Mouse (Mus musculus) layer of hippocampus, adult 18-20 months (tissue): Measurements from ENCODE around the gene Fras1. TPM values are rescaled to one million over a fixed set of nuclear protein-coding genes. Genes with fewer than 3 reads are reported as not detected.

Experiments
- DNase-seq, 2 experiments: peaks; one replicate each; pipeline ENCODE4 v3.0.0; 2022; ENCODE audit warnings: low spot score in 2 of 2
- total RNA-seq, 2 experiments: library from RNA; stranded (reverse); gene quantifications; 2 replicates each; pipeline ENCODE4 v1.2.3; 2021

Fras1 gene
- total RNA-seq, 2 experiments from 2014 or later, result 13.7 to 14.1 TPM

DNA sequence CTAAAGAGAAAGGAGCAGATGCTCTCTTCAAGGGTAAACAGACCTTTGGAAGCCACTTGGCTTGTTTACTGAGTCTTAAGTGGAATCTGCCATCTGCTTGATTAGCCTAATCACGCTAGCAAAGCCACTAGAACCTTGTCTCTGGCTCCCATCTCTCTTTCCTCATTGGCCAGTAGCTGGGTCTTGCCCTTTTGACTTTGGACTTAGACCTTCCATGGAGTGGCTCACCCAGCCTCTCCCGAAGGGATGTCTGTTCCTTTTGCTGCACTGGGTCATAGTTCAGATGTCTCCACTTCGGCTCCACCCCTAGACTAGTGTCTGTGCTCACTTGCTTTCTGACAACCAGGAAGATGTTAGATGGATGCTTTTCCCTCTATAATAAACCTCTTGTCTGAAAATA, 28.8 kb downstream of the Fras1 start:
- no peak for DNase-seq

DNA sequence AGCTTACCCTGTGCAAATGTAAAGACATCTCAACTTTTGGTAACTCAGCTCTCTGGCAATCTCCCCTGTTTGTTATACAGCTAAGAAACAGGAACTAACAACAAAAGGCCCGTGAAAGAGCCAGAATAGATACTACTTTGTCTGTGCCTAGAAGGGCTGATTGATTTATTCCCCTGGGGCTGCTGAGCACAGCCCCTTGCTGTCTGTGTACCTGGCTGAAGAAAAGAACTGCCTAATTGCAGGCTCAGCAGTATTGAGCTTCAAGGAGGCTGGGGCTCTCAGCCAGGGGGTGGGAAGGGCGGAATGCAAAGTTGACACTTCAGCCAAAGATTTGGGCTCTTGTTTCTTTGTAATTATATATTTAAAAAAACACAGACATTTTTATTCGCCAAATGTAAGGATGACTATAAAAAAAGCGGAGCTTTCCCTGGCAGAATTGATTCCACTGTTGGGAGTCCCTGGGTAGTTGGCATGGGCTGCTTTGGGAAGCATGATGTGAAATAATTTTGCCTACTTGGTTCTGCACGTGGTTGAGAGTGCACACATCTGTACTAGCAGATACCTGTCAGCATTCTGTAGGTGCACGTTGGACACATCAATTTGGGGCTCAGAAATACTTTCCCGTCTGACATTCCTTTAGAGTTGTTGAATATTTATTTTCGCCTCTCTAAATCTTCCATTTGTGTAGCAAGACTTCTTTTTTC, 31.5 kb downstream of the Fras1 start:
- DNase-seq, result no peak

DNA sequence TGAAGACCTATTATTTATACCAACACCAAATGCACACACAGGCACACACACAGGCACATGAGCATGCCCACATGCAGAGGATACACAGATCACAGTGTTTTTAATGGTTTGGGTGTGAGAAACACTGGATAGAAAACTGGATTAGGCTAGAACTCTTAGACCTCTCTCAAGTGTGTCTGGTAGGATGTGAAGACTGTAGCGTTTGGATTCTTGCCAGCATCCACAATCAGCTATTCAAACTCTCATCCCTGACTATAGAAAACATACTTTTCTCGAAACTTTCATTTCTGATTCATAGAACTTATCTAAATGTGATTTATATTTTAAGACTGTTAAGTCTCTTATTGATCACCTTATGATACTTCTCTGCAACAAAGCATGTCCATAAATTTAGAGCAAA, 34.5 kb downstream of the Fras1 start:
- no peak for DNase-seq

DNA sequence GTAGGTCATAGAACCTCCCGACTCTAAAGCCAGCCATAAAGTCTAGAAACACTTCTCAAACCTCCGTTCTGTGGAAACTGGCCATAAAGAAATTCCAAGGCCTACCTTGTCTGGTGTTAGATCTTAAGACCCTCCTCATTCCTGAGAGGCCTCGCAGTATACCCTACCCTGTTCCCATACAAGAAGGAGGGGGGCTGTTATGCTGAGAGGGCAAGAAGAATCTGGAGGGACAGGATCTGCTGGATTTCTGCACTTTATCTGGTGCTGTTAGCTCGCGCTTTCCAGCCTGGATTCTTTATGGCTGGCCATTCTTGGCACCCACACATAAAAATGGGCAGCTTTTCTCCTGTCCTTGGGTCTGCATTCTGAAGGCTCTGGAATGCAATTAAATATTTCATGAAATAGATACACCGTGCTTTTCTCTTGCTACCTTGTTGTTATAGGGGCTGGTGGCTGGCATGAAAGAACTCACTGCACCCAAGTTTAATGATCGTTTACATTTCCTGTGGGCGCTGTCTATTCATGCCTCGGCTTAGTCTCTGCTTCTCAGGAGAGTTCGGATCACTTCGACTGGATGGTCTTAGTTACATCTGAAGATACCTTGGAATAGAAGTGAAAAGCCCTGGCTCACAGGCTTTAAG, 39.1 kb downstream of the Fras1 start:
- no peak for DNase-seq

DNA sequence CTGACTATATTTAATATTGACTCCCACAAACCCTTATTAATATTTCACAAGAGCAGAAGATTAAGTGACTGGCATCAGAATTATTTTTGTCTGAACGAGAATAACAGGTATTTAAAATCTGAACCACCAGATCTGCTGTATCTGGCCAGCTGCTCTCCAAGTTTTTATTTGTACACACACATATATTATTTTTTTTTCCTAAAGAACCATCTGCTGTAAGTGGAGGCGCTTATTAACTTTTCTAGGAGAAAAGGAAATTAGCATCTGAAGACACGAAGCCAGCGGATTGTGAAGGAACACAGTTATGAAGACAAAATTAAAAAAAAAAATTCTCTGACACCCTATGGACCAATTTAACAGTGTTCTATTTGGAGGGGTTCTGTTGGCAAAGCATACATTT, 43.4 kb downstream of the Fras1 start:
- DNase-seq, result peak in 1 of 2 experiments; percentile 11

DNA sequence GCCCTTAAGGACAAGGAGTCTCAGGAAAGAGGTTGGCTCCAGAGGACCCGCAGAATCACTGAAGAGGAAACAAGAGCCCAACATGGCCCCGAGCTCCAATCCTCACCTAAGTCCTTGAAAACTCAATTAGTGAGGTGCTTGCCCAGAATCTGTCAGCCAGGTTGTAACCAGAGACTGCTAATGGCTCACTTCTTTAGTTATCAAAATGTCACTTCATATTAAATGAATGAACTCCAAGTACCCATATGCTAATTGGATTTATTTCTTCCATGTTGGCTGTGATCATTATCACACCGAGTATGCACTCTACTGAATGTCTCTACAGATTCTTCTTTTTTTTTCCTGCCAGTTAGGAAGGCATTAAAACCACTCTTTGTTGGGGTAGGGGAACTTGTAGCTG, 47.8 kb downstream of the Fras1 start:
- no peak for DNase-seq

DNA sequence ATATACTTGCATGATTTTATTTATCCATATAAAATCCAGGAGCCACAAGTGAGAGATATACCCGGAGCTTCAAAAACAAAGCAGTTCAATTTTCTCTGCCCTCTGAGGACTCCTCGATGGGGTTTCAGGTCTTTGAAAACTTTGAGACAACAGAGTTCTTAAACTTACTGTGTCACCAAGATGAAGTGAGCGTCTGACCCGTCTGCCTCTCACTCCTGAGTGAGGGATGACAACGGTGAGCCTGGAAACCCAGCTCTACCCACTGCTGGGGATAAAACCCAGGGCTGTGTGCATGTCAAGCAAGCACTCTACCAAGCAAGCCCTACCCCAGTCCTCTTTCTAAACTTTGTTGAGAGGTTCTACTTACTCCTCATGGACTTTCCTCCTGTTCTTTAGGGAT, 49.0 kb downstream of the Fras1 start:
- DNase-seq, result no peak

DNA sequence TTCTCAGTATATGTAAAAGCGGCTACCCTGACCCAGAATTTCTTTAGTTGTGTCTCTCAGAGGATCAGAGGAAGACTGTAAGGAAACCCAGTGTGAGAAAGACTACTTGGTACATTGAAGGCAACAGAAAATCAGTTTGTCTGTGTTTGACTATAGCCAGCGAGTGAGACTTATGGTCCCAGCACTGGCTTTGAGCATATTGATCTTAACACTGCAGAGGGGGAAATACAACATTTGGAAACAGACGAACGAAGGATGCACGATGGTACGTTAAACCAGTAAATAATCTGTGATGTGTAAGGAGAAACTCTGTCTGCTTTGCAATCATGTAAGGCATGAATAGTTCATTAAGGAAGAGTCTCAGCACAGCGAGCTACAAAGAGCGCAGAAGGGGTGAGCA, 51.6 kb downstream of the Fras1 start:
- DNase-seq, result no peak

DNA sequence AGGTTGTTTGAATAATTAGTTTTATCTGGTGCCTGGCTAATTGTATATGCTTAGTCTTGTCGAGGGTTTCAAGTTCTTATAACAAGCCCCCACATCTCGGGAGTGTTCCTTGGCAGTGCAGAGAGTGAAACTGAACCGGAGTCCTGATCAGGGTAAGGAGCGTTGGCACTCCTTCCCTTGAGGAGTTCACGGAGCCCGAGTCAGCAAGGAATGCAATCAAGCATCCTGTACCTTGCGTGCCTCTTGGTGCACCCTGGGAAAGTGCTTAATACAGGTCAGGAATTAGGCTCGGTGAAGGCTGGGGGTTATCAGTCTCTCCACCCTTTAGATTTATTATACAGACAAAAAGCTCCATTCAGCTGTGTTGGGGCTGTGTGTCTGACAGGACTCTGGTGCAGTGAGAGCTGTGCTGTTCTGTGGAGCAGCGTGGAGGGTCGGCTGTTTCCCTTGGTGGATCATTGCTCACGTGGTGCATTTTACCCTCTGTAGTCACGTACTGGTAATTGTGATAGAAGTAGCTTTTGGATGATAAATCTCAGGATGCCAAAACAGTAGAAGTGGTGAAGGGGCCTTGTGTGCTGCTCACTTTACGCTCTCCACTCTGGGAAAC, 55.9 kb downstream of the Fras1 start:
- no peak for DNase-seq

DNA sequence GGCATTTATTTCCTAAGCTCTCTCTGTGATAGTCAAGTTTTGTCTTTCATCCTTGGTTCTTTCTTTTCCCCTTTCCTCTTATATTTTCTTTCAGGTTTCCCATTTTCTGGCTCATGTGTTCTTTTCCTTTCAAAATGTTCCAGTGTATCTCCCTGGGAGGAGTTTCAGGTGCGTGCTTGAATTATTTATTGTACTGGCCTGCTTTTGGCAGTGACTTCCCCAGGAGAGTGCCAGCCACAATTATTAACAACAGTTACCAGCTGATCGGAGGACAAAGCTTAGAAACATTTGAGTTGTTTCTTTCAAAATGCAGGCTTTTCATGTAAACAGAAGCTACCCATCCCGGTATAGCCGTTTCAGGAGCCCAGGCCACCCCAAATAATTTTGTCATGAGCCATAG, 64.1 kb downstream of the Fras1 start:
- DNase-seq, result no peak

DNA sequence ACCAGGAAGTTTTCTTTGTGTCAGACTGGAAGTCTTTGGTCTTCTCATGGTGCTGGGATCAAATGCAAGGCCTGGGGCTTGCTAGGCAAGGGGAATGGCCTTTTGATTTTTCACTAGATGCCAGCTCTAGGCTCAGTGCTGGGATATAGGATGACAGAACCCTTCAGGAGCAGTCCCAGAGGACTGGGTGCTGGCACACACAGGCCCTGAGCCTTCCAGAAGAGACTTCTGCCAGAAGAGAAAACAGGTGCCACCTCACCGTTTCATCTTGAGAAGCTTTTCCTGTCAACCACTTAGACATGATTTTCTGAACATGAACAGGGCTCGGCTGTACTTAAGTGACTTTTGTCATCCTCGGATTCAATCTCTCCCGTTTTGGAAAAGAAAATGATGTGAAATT, 66.1 kb downstream of the Fras1 start:
- no peak for DNase-seq

DNA sequence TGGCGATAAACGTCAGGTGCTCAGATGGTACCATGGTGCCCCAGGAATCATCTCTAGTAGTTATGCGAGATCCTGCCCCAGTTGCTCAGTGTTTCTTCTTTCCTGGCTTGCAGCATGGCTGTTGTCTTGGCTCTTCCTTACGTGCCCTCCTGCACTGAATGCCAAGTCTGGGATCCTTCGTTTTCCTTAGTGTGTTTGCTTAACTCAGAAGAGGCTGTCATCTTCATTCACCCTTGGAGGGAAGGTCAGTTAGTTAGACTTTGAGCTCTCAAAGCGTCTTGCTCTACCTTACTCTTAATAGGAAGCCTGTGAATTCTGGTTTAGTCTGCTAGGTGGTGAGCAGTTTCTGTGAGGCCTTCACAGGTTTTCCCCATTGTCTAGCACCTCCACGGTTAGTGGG, 73.7 kb downstream of the Fras1 start:
- DNase-seq, result no peak

DNA sequence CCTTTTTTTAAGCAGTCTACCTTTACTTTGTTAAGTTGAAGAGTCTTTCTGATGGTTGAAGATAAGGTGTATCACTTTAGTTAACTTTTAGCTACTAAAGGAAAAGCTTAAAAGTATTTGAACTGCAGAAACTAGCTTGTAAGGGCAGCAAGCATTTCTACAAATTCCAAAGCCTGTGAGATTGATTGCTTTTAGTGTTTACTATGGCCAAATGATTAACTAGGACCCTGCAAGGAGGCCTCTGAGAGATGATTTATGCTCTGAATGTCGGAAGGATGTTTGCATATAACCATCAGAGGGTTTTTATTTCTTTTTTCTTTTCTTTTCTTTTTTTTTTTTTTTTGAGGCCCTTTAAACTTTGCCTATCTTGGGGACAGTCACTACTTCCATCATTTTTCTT, 78.3 kb downstream of the Fras1 start:
- DNase-seq, result no peak

DNA sequence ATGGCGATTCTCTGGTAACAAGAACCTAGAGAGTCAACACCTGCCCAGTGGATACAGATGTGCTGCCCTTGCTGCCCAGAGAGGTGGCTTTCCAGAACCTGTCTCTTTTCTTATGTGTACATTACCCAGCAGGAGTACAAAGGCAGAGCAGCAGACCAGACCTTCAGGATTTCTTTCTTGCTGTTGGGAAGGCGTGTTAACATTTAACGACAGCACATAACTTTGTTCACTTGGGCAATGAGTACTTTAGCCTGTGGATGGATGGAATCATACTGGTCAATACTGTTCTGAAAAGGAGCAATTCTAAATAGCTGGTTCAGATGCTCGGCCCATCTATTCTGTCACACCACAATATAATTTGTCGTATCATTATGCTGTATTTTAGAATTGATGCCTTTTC, 79.6 kb downstream of the Fras1 start:
- no peak for DNase-seq

DNA sequence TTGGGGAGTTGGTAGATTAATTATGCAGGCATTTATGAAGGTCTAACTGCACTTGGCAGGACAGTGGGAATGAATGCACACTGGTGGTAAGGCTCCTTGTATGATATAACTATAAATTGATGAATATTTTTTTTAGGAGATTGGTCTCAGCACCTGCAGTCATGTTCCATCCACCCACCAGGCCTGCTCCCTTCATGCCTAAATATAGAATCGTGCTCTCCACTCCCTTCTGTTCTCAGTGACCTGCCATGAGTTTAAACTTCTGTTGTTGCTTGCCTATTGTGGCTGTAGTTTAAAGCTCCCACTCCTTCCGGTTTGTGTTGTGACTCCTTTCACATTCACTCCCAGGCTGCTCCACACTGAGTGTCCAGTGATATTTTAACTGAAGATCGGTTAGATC, 80.7 kb downstream of the Fras1 start:
- DNase-seq, result no peak

DNA sequence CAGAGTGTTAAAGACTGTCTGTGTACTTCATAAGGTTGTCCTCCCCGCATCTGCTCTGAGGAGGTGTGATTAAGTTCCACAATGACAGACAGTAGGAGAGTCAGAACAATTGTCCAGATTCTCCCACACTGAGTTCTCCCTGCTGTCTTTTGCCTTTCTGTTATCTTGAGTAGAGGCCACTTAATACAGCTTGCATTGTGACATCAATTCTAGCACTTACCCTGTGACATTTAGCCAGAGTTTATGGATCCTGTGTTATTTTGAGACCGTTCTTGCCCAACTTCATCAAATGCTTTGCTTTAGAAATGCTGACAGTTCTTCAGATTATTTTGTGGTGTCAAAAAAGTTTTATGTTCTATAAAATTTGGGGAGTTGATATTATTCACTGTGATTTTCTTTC, 81.5 kb downstream of the Fras1 start:
- no peak for DNase-seq

DNA sequence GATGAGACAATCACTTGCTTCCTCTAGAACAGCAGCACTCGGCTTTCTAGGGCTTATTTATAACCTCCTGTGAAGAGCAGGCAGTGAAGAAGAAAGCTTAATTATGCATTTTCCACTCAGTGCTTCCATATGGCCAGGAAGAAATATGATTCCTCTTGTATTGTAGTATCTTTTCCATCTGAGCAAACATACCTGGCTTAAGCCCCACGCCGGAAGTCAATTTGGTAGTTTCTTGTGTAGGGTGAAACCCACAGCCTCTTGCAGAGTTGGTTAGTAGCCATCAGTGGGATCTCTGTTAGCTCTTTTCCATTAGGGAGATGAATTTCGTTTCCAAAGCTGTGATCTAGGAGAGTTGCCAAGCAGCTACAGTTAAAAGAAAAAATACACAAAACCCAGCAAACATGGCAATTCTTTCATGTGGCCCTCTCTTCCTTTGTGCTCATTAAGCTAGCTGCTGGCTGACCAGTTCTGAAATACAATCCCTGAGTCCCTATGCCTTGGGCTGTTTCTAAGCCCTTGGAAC, 83.7 kb downstream of the Fras1 start:
- peak; percentile 16 to 57 for DNase-seq

DNA sequence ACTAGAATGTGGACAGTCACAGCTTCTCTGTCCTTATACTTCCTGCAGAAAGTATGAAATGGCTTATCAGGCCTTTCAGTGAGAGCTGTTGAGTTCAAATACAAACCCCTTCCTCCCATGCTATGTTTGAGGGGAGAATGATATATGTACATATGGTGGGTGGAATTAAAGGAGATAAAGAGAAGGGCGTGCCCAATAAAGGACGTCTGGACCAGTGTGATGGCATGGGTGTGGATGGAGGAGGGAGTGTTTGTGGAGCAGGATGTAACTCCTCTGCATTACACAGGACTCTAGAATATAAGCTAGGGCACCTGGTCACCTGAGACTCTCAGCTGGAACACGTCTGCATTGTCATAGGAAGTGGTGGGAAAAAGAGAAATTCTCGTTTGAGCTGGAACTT, 85.8 kb downstream of the Fras1 start:
- no peak for DNase-seq

DNA sequence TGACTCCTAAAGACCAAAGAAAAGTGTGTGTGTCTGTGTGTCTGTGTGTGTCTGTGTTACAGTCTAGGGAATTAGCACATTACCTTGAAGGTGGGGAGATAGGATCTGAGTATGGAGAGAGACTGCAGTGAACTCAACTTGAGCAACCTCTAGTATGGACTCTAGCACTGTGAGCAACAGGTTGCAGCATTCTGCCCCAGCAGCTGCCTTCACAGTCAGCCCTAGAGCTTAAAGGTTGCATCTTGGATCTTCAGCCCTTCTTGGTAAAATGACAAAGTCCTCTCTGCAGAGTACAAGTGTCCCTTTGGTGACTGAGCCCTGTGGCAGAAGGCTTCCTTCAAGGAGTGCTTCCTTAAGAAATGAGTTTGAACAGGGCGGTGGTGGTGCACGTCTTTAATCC, 88.4 kb downstream of the Fras1 start:
- no peak for DNase-seq

DNA sequence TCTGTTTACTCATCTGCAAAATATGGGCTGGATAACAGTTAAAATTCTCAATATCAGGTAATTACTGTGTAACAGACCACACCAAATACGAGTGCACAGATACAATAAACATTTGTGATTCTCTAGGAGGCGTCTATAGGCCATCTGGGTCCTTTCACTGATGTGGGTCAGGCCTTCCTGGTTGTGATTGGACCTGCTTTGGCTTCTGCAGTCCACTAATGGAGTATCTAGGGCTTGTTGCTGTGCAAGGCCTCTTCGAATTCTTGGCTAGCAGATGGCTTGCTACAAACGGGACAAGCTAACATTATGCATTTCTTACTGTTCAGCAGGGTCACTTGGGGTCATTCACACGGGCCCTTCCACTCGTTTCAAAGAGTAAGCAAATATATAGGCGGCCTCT, 92.7 kb downstream of the Fras1 start:
- DNase-seq, result no peak

DNA sequence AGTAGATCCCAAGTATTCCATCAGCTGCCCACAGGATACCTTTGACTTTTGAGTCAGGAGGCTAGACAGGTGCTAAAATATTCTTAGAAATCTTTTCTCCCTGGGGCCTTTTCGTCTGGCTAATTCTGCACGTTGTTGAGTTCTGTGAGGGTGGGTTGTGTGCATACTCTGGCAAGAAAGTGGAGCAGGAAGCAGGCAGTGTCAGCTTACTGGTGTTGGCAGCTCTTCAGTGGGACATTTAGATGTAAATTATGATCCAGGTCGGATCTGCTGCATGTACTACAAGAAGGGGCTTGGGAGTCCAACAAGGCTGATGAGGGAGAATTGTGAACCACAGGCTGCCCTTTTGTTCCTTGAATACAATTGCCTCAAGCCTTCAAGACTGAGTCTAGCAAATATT, 98.2 kb downstream of the Fras1 start:
- no peak for DNase-seq

DNA sequence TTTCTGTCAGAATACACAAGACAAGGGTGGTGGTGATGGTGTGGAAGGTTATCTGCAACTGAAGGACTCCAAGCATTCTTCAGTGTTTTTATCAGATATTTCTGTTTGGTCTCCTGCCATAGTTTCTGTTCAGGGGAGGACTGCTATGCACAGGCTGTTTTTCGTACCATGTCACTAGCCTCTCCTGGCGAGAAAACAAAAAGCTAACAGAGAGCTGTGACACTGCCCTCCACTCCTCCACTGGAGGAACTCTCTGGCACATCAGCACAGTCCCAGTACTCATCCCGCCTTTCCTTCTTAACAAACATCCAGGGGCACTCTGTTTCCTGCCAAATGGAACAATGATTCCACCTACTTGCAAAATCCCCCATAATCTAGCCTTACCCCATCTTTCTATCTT, 101.7 kb downstream of the Fras1 start:
- no peak for DNase-seq

DNA sequence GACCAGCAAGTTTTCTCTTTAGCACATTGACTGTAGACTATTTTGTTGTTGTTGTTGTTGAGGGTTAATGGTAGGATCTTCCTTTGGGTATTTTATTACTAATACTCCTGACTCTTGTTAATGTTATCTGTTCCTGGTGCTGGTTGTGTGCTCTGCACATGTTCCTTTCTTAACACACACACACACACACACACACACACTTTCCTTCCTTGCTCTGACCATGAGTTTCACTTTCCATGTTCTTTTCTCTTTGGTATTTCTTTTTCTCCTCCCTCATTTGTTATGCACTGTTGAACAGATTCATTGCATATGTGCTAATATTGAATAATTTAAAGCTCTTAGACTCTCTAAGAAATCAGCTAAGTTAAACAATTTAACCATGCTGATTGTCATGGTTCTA, 105.2 kb downstream of the Fras1 start:
- no peak for DNase-seq
